Mouse (Mus musculus): ENCODE measurements at regions not wholly inside any gene's neighbourhood (a gene's known extent, or its start where the extent isn't known, plus 50 kb on each side); places are given as distances from the start of the nearest gene placed in this dataset.

DNA sequence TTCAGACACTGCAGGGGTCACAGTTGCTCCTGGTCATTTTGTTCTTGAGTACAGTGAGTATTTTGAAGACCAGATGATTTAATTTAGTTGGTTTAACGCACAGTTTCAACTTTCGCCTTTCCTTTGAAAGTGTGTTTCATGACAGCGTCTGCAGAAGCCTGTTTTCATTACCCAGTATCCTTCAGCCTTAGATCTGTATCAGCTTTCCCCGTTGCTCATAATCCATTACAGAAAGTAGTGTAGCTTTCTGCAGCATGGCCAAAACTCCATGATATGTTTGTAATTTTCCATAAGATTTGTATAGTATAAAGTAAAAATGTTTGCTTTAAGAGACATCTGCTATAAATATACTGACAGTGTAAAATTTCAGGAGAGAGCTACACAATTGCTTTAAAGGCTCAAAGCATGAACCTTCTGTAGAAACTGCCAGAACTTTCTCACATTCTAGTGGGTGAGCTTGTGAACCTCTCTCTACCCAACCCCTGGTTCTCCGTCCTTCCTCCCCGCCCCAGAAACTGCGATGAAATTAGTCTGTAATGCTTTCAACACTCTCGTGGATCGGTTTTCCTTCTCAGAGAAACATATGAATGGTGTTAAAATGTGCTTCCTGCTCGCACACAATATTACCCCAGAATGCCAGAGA lies 506.6 kb upstream of the Adgrl2 start:
- DNase-seq: no peak

GRCm38 (mm10) chr3:149496122-149496521 lies 505.8 kb upstream of the Adgrl2 start:
- no peak for DNase-seq

- DNase-seq: no peak
Measured at GRCm38 (mm10) chr3:149488147-149488546, 497.8 kb upstream of the Adgrl2 start.

DNA sequence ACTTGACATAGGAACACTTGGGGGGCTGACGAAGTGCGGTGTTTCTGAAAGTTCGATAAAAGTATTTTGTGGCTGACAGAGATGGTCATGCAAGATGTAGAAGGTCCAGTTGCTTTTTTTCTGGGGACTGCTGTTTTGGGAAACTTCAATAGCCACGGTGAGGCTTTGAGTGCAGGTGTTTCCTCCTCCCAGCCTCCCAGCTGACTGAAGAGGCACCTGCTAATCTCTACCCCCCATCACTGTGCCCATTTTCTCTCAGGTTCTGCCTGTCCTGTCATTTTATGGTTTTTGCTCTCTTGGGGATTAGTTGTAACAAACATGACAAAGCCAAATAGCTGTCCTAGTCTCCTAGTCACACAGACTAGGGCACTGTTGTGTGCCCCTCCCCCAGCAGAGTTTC lies 495.1 kb upstream of the Adgrl2 start:
- DNase-seq: no peak

GRCm38 (mm10) chr3:149484319-149484718 lies 494.0 kb upstream of the Adgrl2 start:
- DNase-seq: no peak

- no peak for DNase-seq
Measured at GRCm38 (mm10) chr3:149476151-149476550, 485.8 kb upstream of the Adgrl2 start.

GRCm38 (mm10) chr3:149466973-149467372 lies 476.6 kb upstream of the Adgrl2 start:
- no peak for DNase-seq

GRCm38 (mm10) chr3:149464603-149465002 lies 474.2 kb upstream of the Adgrl2 start:
- no peak for DNase-seq

- no peak for DNase-seq
Measured at GRCm38 (mm10) chr3:149462121-149462541, 471.8 kb upstream of the Adgrl2 start.

- DNase-seq: no peak
Measured at GRCm38 (mm10) chr3:149461613-149462012, 471.3 kb upstream of the Adgrl2 start.

DNA sequence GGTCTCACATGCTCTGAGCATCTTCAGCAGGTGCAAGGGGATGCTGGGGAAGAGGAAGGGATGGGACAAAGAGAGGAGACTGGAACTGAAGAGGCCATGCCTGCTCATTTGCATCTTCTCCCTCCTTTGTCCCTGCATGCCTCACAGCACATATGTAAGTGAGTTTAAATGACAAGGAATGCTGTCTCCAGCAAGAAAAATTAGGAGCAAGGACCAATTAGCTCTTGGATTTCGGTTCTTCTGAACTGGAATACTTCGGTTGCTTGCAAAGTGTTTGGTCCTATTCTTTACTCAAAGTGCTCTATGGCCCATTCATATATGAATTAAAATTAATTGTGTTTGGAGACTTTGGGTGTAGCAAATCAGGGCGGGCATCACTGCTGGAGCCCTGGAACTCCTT lies 459.0 kb upstream of the Adgrl2 start:
- no peak for DNase-seq

- DNase-seq: no peak
Measured at GRCm38 (mm10) chr3:149445991-149446564, 455.7 kb upstream of the Adgrl2 start.

GRCm38 (mm10) chr3:149444854-149445577 lies 454.7 kb upstream of the Adgrl2 start:
- peak; percentile 51 to 62 for DNase-seq

- no peak for DNase-seq
Measured at GRCm38 (mm10) chr3:149444377-149444776, 454.0 kb upstream of the Adgrl2 start.

DNA sequence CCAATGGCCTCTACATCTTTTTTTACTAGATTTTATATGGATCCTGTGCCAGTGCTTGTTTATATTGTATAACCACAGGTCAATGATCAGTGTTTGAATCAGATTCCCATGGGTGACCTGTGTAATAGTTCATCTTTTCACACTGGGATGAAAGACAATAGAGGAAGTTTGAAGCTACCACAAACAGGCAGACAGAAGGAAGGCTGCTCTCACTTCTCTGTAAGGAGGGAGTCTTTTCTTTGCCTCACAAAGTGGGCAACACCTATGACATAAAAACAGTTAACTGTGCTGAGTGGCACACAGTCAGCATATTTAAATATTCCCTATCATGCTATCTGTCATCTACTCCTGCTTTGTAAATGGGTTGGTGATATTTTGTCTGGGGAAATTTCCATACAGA lies 450.9 kb upstream of the Adgrl2 start:
- no peak for DNase-seq

- no peak for DNase-seq
Measured at GRCm38 (mm10) chr3:149437763-149438162, 447.4 kb upstream of the Adgrl2 start.

- DNase-seq: no peak
Measured at GRCm38 (mm10) chr3:149436944-149437343, 446.6 kb upstream of the Adgrl2 start.

- DNase-seq: no peak
Measured at GRCm38 (mm10) chr3:149436420-149436819, 446.1 kb upstream of the Adgrl2 start.

GRCm38 (mm10) chr3:149431795-149432194 lies 441.4 kb upstream of the Adgrl2 start:
- DNase-seq: no peak

GRCm38 (mm10) chr3:149426023-149426759 lies 435.8 kb upstream of the Adgrl2 start:
- no peak for DNase-seq

DNA sequence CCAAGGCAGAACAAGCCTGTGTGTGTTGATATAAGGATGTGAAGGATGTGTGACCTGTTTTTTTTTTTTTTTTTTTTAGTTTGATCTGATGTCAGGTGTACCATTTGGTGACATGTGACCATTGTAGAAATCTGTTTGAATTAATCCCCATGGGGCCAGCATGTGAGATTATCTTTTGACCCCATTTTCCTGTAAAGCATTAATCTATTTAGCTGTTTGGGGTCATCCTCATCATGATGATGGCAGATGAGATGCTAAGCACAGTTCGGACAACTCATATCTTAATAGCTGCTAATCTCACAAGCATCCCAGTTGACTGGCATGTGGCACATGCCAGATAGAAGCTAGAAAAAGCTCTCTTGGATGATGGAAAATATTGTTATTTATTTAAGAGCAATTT lies 434.0 kb upstream of the Adgrl2 start:
- no peak for DNase-seq

DNA sequence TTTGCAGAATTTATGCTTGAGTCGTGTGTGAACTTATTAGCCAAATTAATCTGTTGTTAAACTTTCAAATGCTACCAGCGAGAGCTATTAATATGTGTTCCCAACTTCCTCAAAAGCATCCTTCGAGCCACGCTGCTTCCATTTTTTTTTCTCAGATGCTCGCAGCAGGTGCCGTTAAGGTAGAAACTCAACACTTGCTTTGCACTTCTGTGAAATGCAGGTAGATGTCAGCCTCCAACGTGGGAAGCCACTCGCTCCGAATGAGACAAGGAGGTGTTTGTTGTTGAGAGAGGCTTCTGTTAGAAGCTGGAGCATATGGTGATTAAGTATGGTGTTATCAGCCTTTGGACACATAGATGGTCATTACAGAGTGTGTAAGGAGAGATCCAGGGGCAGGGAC lies 433.1 kb upstream of the Adgrl2 start:
- DNase-seq: peak; percentile 10 to 18

DNA sequence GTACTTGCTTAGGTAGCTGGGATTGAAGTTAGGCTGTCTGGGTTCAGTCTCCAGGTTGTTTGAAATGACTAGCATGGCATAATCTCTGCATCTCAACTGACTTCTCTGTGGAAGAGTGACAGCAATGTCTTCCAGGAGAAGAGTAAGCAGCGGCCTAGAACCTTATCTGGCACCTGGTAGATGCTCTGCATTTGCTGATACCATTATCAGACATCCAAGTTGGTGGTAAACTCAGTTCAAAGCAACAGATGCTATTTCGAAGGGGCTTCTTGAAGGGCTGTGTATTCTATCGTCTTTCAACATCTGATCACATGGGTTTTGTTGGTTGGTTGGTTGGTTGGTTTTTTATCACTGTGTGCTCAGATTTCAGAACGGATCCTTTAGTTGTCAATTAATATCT lies 424.7 kb upstream of the Adgrl2 start:
- no peak for DNase-seq

- DNase-seq: no peak
Measured at GRCm38 (mm10) chr3:149413114-149413513, 422.8 kb upstream of the Adgrl2 start.
